Mouse (Mus musculus) liver, embryonic 16.5 days (tissue): ENCODE results near the gene Shisa8. TPM values are rescaled to one million over a fixed set of nuclear protein-coding genes. Genes with fewer than 3 reads are reported as not detected.
A peak's percentile ranks its signal among the peaks of the same experiment; 100 is the strongest.

ENCODE experiments used
- ATAC-seq: fragments of 200-750 bp; cut with Nextera tagmentation; 2 replicates; pipeline ENCODE4 v1.8.0; 2017; ENCODE audit warnings: low read depth, mild to moderate bottlenecking, moderate number of reproducible peaks, moderate library complexity
- H3K27ac ChIP-seq: fragments of 300-500 bp; sonication (generic); 2 replicates; pipeline ENCODE4 v1.5.1; 2014; ENCODE audit warnings: mild to moderate bottlenecking, low read length
- H3K27me3 ChIP-seq: fragments of 300-500 bp; sonication (generic); 2 replicates; pipeline ENCODE4 v1.6.1; 2014; ENCODE audit warnings: low read depth, low read length, mixed read lengths; ENCODE audit not compliant: control insufficient read depth, insufficient read depth
- H3K36me3 ChIP-seq: fragments of 300-500 bp; sonication (generic); 2 replicates; pipeline ENCODE4 v1.6.1; 2014; ENCODE audit warnings: mild to moderate bottlenecking; ENCODE audit not compliant: control insufficient read depth, insufficient read depth
- H3K4me1 ChIP-seq: fragments of 300-500 bp; sonication (generic); 2 replicates; pipeline ENCODE4 v1.6.1; 2014; ENCODE audit warnings: low read depth, low read length, mixed read lengths; ENCODE audit not compliant: control insufficient read depth
- H3K4me2 ChIP-seq: fragments of 300-500 bp; sonication (generic); 2 replicates; pipeline ENCODE4 v1.6.1; 2014; ENCODE audit warnings: low read depth, low read length, mixed read lengths
- H3K4me3 ChIP-seq: fragments of 300-500 bp; sonication (generic); 2 replicates; pipeline ENCODE4 v1.5.1; 2014; ENCODE audit warnings: low read depth, mild to moderate bottlenecking, low read length
- H3K9ac ChIP-seq: fragments of 300-500 bp; sonication (generic); 2 replicates; pipeline ENCODE4 v1.6.1; 2014; ENCODE audit warnings: low read depth, low read length
- H3K9me3 ChIP-seq: fragments of 300-500 bp; sonication (generic); replicated peaks from 2 replicates; pipeline ENCODE4 v1.6.1; 2016; ENCODE audit warnings: low read length; ENCODE audit not compliant: control insufficient read depth
- WGBS: fragments of 180-500 bp; shearing (Covaris S2); extraction: QIAGEN DNeasy Blood & Tissue Kit; methylation state at CpG from one replicate; pipeline ENCODE4 v1.1.7; 2014; ENCODE audit not compliant: insufficient replicate concordance; 5-methylcytosine and 5-hydroxymethylcytosine counted together
- polyA plus RNA-seq: library from polyadenylated mRNA; unstranded; fragments of >200 nt; fragmentation: Nextera tagmentation; extraction: Ambion mirVana; gene quantifications from 2 replicates; pipeline ENCODE4 v1.2.1, GENCODE M21; 2015

Gene Shisa8
- polyA plus RNA-seq, 1 experiment from 2014 or later, result 0.11 TPM

GRCm38 (mm10) chr15:82225769-82226168 lies 13.2 kb upstream of the Shisa8 start:
- 69% methylated on average over 5 of the region's 5 CpGs for WGBS
- Histone ChIP-seq H3K36me3 (no peaks in the 10 kb centered on the region), H3K4me1 (peaks cover 38% of the 10 kb centered on the region), H3K27me3 (peaks cover 36% of the 10 kb centered on the region), H3K4me2 (no peak overlapping the region), H3K9ac (no peak overlapping the region), H3K9me3 (no peaks in the 10 kb centered on the region), H3K27ac (no peak overlapping the region), H3K4me3 (no peak overlapping the region)
- ATAC-seq, result no peak

- peak overlapping the region; percentile 60 for H3K4me3 ChIP-seq
- H3K9me3 ChIP-seq, result no peaks in the 10 kb centered on the region
- H3K27ac ChIP-seq, result no peak overlapping the region
- peaks cover 27% of the 10 kb centered on the region for H3K4me1 ChIP-seq
- peak overlapping the region; percentile 56; the same call in 1 of the 2 replicates for H3K9ac ChIP-seq
- H3K27me3 ChIP-seq, result peaks cover 37% of the 10 kb centered on the region
- 37% methylated on average over 7 of the region's 7 CpGs for WGBS
- ATAC-seq, result peak; percentile 69
- no peaks in the 10 kb centered on the region for H3K36me3 ChIP-seq
- peak overlapping the region; percentile 80 for H3K4me2 ChIP-seq
These were observed 12.1 kb upstream of the Shisa8 start for GRCm38 (mm10) chr15:82224602-82225215.

DNA sequence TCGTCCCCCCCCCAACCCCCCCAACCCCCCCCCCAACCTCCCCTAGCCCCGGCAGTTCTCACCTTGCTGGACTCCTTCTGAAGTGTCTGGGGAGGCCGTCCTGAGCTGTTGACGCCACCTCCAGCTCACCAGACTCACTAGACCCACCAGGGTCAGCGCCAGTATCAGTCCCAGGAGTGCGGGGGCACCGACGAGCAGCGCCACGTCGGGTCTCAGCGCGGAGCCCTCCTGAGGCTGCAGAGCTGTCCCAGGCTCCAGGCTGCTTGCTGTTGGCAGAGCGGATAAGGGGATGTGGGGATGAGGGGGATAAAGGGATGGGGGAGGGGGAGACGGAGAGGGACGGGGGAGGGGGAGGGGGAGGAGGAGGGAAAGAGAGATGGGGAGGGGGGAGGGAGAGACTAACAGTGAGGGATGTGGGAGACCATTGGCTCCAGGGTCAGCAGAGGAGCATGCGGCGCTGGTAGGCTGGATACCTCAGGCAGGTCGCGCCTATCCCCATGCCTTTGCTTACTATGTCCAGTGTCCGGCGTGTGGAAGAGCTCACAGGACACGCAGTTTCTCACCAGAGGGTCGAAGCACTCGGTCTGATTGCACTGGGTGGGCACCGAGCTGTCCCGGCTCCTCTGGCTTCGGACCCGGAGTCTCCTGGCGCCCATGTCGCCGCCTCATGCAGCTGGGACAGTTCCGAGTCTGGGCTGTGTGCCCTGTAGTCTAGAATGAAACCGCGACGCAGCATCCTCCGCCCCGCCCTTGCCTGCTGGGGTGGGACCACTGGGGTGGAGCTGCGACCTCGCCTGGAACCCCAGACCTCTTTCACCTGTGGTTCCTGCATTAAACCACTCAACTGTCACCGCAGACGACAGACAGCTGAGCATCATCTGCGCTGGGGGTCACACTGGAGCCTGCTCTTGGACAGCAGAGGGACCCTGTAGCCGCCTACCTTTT lies 11.3 kb upstream of the Shisa8 start, which contains the start of gene Tnfrsf13c:
Gene Tnfrsf13c, minus strand, starts transcription at position 713 of the 945 bp plus-strand sequence.
- H3K9me3 ChIP-seq, result no peaks in the 10 kb centered on the region
- H3K4me3 ChIP-seq, result peak within 1 kb of the TSS; percentile 60
- H3K4me1 ChIP-seq, result peaks cover 19% of the 10 kb centered on the region
- peak within 1 kb of the TSS; percentile 56 for H3K9ac ChIP-seq
- H3K4me2 ChIP-seq, result peak within 1 kb of the TSS; percentile 80
- H3K36me3 ChIP-seq, result no peaks in the 10 kb centered on the region
- ATAC-seq, result peak; percentile 69
- WGBS, result 4% methylated on average over 43 of the region's 44 CpGs
- H3K27ac ChIP-seq, result no peak within 1 kb of the TSS
- H3K27me3 ChIP-seq, result peaks cover 45% of the 10 kb centered on the region

DNA sequence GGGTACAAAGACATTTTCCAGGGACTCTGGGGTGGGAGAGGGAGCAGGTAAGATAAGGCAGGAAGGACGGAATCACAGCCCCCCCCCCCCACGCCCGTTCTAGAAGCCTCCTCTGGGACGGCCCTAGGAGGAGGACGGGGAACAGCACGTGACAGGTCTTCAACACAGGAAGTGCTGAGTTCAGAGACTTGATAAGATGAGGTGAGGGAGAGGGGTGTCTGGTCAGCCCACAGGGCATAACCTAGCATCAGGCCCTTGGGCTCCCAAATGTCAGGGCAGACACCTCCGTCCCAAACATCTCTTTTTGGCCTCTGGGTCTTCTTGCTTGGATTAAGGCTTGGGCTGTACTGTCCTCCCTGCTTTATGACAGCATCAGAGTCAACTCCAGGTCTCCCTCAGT lies 10.6 kb upstream of the Shisa8 start:
- Histone ChIP-seq H3K27me3 (peaks cover 49% of the 10 kb centered on the region), H3K4me3 (no peak overlapping the region), H3K4me2 (no peak overlapping the region), H3K27ac (no peak overlapping the region), H3K9ac (no peak overlapping the region), H3K9me3 (no peaks in the 10 kb centered on the region), H3K36me3 (no peaks in the 10 kb centered on the region), H3K4me1 (peaks cover 15% of the 10 kb centered on the region)
- ATAC-seq, result no peak
- WGBS, result 31% methylated on average over 7 of the region's 7 CpGs

DNA sequence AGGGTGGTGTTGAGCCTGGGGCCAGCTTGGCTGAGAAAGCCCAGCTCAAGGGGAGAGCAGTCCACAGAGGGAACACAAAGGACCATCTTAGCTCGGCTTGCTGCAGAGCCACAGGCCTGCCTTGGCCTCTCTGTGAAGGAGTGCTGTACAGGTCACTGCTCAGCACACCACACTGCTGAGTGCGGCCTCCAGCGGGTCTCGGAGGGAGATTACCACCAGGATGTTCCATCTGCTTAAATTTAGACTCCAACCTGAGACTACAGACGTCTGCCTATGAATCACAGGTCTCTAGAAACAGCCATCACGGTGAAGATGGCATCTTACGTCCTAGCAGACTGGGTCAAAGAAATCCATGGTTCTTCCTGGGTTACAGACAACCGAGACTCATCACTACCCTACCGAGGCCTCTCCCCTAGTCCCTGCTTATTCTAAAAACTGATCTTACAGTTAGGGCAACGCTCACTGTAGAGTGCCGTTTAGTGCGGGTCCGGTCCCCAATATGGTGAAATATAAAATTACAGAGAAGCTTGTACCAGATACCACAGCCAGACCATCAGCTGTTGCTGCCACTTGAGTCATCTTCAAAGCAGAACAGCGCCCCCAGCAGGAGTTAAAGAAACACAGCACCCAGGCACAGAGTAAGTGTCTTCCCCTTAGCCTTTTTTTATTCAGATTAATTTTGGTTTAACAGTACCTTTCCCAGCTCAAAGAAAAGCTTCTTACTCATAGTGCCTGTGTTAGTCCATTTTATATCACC lies 8.7 kb upstream of the Shisa8 start:
- Histone ChIP-seq H3K4me1 (peaks cover 15% of the 10 kb centered on the region), H3K4me3 (no peak overlapping the region), H3K9ac (no peak overlapping the region), H3K9me3 (no peaks in the 10 kb centered on the region), H3K36me3 (no peaks in the 10 kb centered on the region), H3K4me2 (no peak overlapping the region), H3K27me3 (peaks cover 57% of the 10 kb centered on the region), H3K27ac (no peak overlapping the region)
- ATAC-seq, result no peak
- 68% methylated on average over 14 of the region's 14 CpGs for WGBS

DNA sequence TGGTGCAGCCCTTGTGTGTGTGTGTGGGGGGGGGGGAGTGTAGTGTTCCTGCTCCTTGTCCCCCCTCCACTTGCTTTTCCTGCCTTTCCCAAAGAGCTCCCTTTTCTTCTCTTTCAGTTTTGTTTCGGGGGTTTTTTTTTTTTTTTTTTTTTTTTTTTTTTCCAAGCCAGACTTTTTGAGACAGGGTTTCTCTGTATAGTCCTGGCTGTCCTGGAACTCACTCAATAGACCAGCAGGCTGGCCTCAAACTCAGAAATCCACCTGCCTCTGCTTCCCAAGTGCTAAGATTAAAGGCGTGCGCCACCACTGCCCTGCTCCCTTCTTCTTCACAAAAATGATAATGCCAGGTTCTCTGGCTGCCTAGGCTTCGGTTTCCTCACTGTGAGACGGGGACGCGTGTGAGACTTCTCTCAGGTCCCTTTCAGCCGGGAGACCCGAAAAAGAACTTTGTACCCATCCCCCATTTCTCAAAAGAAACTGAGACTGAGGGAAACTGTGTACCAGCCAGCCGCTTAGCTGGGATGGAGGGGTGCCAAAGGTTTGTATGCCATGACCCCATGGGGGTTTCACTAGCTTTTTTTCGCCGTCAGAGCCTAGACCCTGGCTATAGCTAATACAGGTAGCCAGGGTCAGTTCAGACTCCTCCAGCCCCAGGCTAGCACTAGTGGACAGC lies 7.5 kb upstream of the Shisa8 start:
- no peak for ATAC-seq
- WGBS, result 57% methylated on average over 12 of the region's 12 CpGs
- Histone ChIP-seq H3K4me3 (no peak overlapping the region), H3K9ac (no peak overlapping the region), H3K4me2 (no peak overlapping the region), H3K36me3 (no peaks in the 10 kb centered on the region), H3K27me3 (peaks cover 66% of the 10 kb centered on the region), H3K27ac (no peak overlapping the region), H3K4me1 (peaks cover 15% of the 10 kb centered on the region), H3K9me3 (no peaks in the 10 kb centered on the region)

GRCm38 (mm10) chr15:82218778-82219666 lies 6.4 kb upstream of the Shisa8 start:
- H3K27ac ChIP-seq, result no peak overlapping the region
- peaks cover 4% of the 10 kb centered on the region for H3K4me1 ChIP-seq
- 25% methylated on average over 26 of the region's 26 CpGs for WGBS
- no peaks in the 10 kb centered on the region for H3K9me3 ChIP-seq
- peaks cover 64% of the 10 kb centered on the region for H3K27me3 ChIP-seq
- no peak overlapping the region for H3K9ac ChIP-seq
- ATAC-seq, result no peak
- H3K4me2 ChIP-seq, result no peak overlapping the region
- no peaks in the 10 kb centered on the region for H3K36me3 ChIP-seq
- H3K4me3 ChIP-seq, result no peak overlapping the region

DNA sequence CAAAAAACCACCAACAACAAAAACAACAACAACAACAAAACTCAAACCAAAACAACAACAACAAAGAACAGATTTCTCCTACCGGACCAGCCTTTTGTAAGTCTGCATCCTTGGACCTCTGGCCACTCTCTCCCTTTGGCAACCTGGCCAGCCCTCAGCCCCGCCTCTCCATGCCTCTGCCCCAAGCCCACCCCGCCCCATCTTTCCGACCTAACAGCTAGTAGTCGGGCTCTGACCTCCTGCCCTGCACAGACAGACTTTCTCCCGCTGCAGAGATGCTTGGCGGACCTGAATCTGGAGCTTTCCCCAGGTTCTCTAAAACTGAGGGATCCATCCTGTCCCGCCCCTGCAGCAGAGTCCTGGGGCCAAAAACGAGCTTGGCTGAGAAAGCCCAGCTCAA lies 5.4 kb upstream of the Shisa8 start:
- no peaks in the 10 kb centered on the region for H3K4me1 ChIP-seq
- no peaks in the 10 kb centered on the region for H3K36me3 ChIP-seq
- H3K27me3 ChIP-seq, result peaks cover 64% of the 10 kb centered on the region
- H3K27ac ChIP-seq, result no peak overlapping the region
- H3K4me3 ChIP-seq, result no peak overlapping the region
- ATAC-seq, result no peak
- H3K9ac ChIP-seq, result no peak overlapping the region
- no peaks in the 10 kb centered on the region for H3K9me3 ChIP-seq
- 45% methylated on average over 9 of the region's 9 CpGs for WGBS
- H3K4me2 ChIP-seq, result no peak overlapping the region
